8 mouse cellular contexts compared by ENCODE assay signal in the genomic region with DNA sequence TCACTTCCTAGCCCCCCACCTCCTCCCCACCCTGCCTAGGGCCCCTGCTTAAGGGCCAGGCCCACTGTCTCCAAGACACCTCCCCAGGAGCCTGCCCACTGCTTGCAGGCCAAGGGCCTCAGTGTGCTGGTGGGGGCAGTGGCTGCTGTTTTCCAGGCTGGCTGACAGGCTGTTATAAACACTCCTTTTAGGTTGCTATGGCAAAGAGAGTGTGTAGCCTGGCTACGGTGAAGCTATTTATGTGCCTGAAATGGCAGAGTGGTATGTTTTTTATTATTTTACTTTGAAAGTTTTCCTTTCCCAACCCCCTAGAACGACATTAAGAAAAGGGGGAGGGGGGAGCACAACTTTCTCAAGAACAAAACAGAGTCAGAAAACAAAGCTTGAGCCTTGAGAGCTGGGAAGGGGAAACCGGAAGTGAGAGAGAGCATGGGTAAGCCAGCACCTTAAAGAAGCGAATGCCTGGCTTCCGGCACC. TPM values are rescaled to one million over a fixed set of nuclear protein-coding genes. Genes with fewer than 3 reads are reported as not detected.
DNase-seq lines count a peak whose midpoint lies in the region; ATAC-seq lines count a peak whose summit lies in the region.

No protein-coding gene starts in this region.

- no peaks in the 10 kb centered on the region for H3K9me3 ChIP-seq in embryonic facial prominence, embryonic 10.5 days
- H3K9me3 ChIP-seq in intestine, embryonic 15.5 days, result no peaks in the 10 kb centered on the region
- no peaks in the 10 kb centered on the region for H3K9me3 ChIP-seq in kidney, embryonic 15.5 days (replicated peaks)

- H3K36me3 ChIP-seq in embryonic facial prominence, embryonic 10.5 days (replicated peaks), result no peaks in the 10 kb centered on the region
- H3K36me3 ChIP-seq in intestine, embryonic 15.5 days, result no peaks in the 10 kb centered on the region
- H3K36me3 ChIP-seq in kidney, embryonic 15.5 days, result no peaks in the 10 kb centered on the region

- H3K4me1 ChIP-seq in embryonic facial prominence, embryonic 10.5 days, result peaks cover 65% of the 10 kb centered on the region
- peaks cover 30% of the 10 kb centered on the region for H3K4me1 ChIP-seq in intestine, embryonic 15.5 days (replicated peaks)
- H3K4me1 ChIP-seq in kidney, embryonic 15.5 days, result peaks cover 36% of the 10 kb centered on the region

- H3K4me2 ChIP-seq in intestine, embryonic 15.5 days (replicated peaks), result no peak overlapping the region
- no peak overlapping the region for H3K4me2 ChIP-seq in kidney, embryonic 15.5 days

- WGBS in embryonic facial prominence, embryonic 10.5 days, result 42% methylated on average over 5 of the region's 5 CpGs
- WGBS in intestine, embryonic 15.5 days, result 46% methylated on average over 5 of the region's 5 CpGs
- WGBS in kidney, embryonic 15.5 days, result 55% methylated on average over 5 of the region's 5 CpGs

- no peaks in the 10 kb centered on the region for H3K27me3 ChIP-seq in embryonic facial prominence, embryonic 10.5 days (replicated peaks; ENCODE audit: low read depth, poor library complexity, severe bottlenecking)
- H3K27me3 ChIP-seq in intestine, embryonic 15.5 days (replicated peaks), result no peaks in the 10 kb centered on the region
- H3K27me3 ChIP-seq in kidney, embryonic 15.5 days, result no peaks in the 10 kb centered on the region

- H3K4me3 ChIP-seq in embryonic facial prominence, embryonic 10.5 days, result no peak overlapping the region
- H3K4me3 ChIP-seq in intestine, embryonic 15.5 days (replicated peaks), result no peak overlapping the region
- H3K4me3 ChIP-seq in kidney, embryonic 15.5 days (replicated peaks), result no peak overlapping the region

- H3K27ac ChIP-seq in embryonic facial prominence, embryonic 10.5 days (replicated peaks), result peak overlapping the region; percentile 79
- 0 out of 2 replicates have a peak overlapping the region, but pooled peaks have one; percentile 8 for H3K27ac ChIP-seq in intestine, embryonic 15.5 days
- no peak overlapping the region for H3K27ac ChIP-seq in kidney, embryonic 15.5 days

- DNase-seq in NIH3T3 (ENCODE audit: low read depth), result peak; percentile 7
- DNase-seq in embryonic facial prominence, embryonic 10.5 days (ENCODE audit: low spot score), result peak; percentile 51
- DNase-seq in lung, postnatal 36 days, result peak; percentile 21
- no peak for DNase-seq in urinary bladder, adult 18-20 months (ENCODE audit: low spot score in 2 of 2)
- DNase-seq in natural killer cell, adult 2 months (ENCODE audit: low spot score in 2 of 2), result no peak
- no peak for DNase-seq in adrenal gland, adult (ENCODE audit: inconsistent age in 2 of 2, low spot score in 1 of 2)

- no peak overlapping the region for H3K9ac ChIP-seq in intestine, embryonic 15.5 days
- H3K9ac ChIP-seq in kidney, embryonic 15.5 days, result no peak overlapping the region

- peak; percentile 32; the same call in 1 of the 2 replicates for ATAC-seq in intestine, embryonic 15.5 days
- ATAC-seq in kidney, embryonic 15.5 days (replicated peaks; ENCODE audit: low FRiP score), result no peak

RNA-seq across cellular contexts. Expression of a gene that starts 37.9 kb away (rescaled TPM):
- polyA plus RNA-seq in embryonic facial prominence, embryonic 10.5 days (2016; fragmentation: Nextera tagmentation; extraction: Ambion mirVana), result 4.7 and 5.2 TPM in 2 replicates
- polyA plus RNA-seq in intestine, embryonic 15.5 days (2015; fragmentation: Nextera tagmentation; extraction: Ambion mirVana), result 18.2 and 19.9 TPM in 2 replicates
- polyA plus RNA-seq in kidney, embryonic 15.5 days (2015; fragmentation: Nextera tagmentation; extraction: Ambion mirVana), result 7.2 and 8.5 TPM in 2 replicates

Comparison
In these comparisons a context has a peak if more than half of its experiments do, and no peak if none do; other contexts are left out.
1. DNase-seq: peak in NIH3T3 (single experiment), embryonic facial prominence, embryonic 10.5 days (single experiment) and lung, postnatal 36 days (single experiment); none in urinary bladder, adult 18-20 months (0 of 2), natural killer cell, adult 2 months (0 of 2) and adrenal gland, adult (0 of 2).